Mouse (Mus musculus) brain, embryonic 14.5 days (tissue): ENCODE measurements around the gene Haus3. TPM values are rescaled to one million over a fixed set of nuclear protein-coding genes. Genes with fewer than 3 reads are reported as not detected.

Source experiments
- DNase-seq: peaks from one replicate; pipeline ENCODE4 v3.0.0-alpha.2; 2011; ENCODE audit warnings: low read depth
- CTCF ChIP-seq: fragments of 200-500 bp; IDR thresholded peaks from 2 replicates; pipeline ENCODE4 v1.5.1; 2012; ENCODE audit warnings: inconsistent platforms, mild to moderate bottlenecking, moderate library complexity, borderline replicate concordance; ENCODE audit not compliant: insufficient read depth, insufficient read length; ENCODE audit errors: extremely low read depth
- POLR2A ChIP-seq: fragments of 200-500 bp; IDR thresholded peaks from 2 replicates; pipeline ENCODE4 v1.6.1; 2012; ENCODE audit warnings: mild to moderate bottlenecking, inconsistent platforms, borderline replicate concordance; ENCODE audit not compliant: poor library complexity, insufficient read depth, insufficient read length, severe bottlenecking; ENCODE audit errors: extremely low read depth
- polyA plus RNA-seq: library from polyadenylated mRNA; depleted of rRNA; stranded (reverse); fragments of >200 nt; gene quantifications from 2 replicates; pipeline ENCODE4 v1.2.3, GENCODE M21; 2012; rRNA removed

Haus3 gene
- polyA plus RNA-seq, 1 experiment: 7.5 TPM

DNA sequence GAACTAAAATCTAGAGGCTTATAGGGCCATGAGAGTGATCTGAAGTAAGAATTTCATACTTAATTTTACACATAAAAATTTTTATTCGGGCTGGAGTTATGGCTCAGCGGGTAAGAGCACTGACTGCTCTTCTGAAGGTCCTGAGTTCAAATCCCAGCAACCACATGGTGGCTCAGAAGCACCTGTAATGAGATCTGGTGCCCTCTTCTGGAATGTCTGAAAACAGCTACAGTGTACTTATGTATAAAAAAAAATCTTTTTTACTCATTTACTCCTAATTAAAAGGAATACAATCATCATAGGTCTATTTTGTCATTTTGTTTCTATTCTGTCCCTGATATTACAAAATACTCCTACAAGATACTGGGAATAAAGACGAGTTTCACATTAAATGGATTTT is 21.8 kb downstream of the Haus3 start:
- DNase-seq: no peak
- TF ChIP-seq CTCF: no peak

GRCm38 (mm10) chr5:34139751-34140150 is 29.6 kb downstream of the Haus3 start:
- TF ChIP-seq CTCF (peak; percentile 56; the same call in 1 of the 2 replicates), POLR2A (no peak)
- DNase-seq: peak; percentile 20

DNA sequence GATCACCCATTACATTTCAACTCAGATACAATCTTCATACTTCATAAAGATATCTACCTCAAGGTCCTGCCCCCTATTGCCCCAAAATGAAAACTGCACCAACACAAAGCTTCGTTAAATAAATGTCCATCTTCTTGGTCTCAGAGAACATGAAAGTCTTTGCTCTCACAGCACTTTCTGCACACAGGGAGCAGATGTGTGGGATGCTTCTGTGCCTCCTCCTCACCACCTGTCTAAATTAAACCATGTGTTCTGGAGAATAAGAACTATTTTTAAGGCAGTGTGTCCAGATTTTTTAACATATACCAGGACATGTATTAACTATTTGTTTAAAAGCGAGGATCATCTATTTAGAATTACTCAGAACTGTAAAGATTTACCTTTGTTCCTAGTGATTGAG is 36.6 kb downstream of the Haus3 start:
- no peak for DNase-seq
- TF ChIP-seq CTCF (no peak), POLR2A (no peak)

DNA sequence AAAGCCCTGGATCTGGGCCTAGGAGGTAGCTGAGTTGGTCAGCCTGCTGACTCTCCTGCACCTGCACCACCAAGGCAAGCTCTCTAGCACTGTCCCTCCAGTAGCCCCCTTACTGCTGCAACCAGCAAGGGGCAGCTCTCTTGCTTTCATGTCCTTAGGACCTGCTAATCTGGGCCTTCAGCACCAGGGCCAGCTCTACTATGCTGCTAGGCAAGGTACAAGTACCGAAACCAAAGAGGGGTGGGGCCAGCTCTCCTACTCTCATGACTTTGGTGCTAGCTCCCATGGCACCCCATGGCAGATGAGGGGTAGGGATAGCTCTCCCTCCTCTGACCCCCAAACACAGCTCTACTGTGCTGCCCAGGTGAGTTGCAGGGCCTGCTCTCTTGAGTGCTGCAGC is 45.2 kb downstream of the Haus3 start:
- TF ChIP-seq POLR2A: no peak
- TF ChIP-seq CTCF: no peak
- no peak for DNase-seq

- TF ChIP-seq POLR2A: no peak
- TF ChIP-seq CTCF: no peak
These were observed 50.0 kb downstream of the Haus3 start for GRCm38 (mm10) chr5:34119121-34119856.

GRCm38 (mm10) chr5:34105681-34106080 is 63.6 kb downstream of the Haus3 start:
- peak; percentile 15 for DNase-seq

More at GRCm38 (mm10) chr5:34119121-34119856, 50.0 kb downstream of the Haus3 start:
- DNase-seq: no peak

More at GRCm38 (mm10) chr5:34105681-34106080, 63.6 kb downstream of the Haus3 start:
- no peak for TF ChIP-seq POLR2A
- no peak for TF ChIP-seq CTCF

Other genes starting within 250 kb of the Haus3 start
- 54.8 and 65.5 TPM in 2 replicates for gene Nelfa, start 233.1 kb downstream of the Haus3 start, polyA plus RNA-seq
- 493 and 866 TPM in 2 replicates for gene Gm1673, start 186.1 kb downstream of the Haus3 start, polyA plus RNA-seq
- gene Nat8l, start 173.5 kb downstream of the Haus3 start, polyA plus RNA-seq: 16.1 and 24.2 TPM in 2 replicates
- 0.75 and 2.0 TPM in 2 replicates for gene Poln, start 79 bp downstream of the Haus3 start, polyA plus RNA-seq
- 89.3 and 99.7 TPM in 2 replicates for gene Mxd4, start 18.2 kb upstream of the Haus3 start, polyA plus RNA-seq
- gene Zfyve28, start 118.9 kb upstream of the Haus3 start, polyA plus RNA-seq: 5.7 and 7.6 TPM in 2 replicates
- gene Cfap99, start 119.1 kb upstream of the Haus3 start, polyA plus RNA-seq: 0.09 and 0.19 TPM in 2 replicates
- gene Rnf4, start 166.8 kb upstream of the Haus3 start, polyA plus RNA-seq: 118 and 126 TPM in 2 replicates
- gene Fam193a, start 200.4 kb upstream of the Haus3 start, polyA plus RNA-seq: 76.5 and 94.6 TPM in 2 replicates